Mouse (Mus musculus): ENCODE data around the gene Tmem88.
A peak's percentile ranks its signal among the peaks of the same experiment; 100 is the strongest.

Gene Tmem88

DNA sequence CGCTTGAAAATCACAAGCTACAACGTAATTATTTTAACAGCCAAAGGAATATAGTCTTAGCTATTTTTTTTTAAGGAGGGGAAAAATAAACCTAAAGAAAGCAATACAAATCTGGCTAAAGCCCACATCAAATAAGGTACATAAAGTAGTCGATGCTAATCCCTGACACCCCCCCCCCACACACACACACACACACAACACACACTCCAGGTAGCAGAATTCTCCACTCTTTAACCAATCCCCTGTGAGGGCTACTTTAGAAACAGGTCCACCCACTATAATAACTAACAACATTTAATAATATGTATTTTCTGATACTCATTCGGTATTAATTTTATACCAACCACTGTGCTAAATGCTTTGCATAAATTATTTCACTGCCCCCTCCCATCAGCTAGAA is 18.5 kb upstream of the Tmem88 start:
- no peak for DNase-seq (ENCODE audit: low spot score)

- DNase-seq (ENCODE audit: low spot score), result peak; percentile 71
These were observed 17.8 kb upstream of the Tmem88 start for GRCm38 (mm10) chr11:69415668-69416451.

DNA sequence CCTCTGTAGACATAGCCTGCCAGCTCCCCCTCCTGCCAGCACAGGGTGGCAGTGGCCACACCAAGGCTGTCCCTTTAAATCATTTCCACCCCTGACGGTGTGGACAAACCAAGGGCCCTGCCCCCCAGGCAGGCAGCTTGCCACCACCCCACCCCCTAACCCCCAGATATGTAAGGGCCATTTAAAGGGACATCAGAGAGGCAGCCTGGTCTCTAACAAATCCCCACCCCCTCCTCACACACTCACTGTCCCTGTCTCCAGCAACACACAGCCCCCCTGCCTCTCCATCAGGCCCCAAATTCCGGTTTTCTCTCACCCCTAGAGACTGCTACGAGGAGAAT is 17.3 kb upstream of the Tmem88 start:
- peak; percentile 68 for DNase-seq (ENCODE audit: low spot score)

DNA sequence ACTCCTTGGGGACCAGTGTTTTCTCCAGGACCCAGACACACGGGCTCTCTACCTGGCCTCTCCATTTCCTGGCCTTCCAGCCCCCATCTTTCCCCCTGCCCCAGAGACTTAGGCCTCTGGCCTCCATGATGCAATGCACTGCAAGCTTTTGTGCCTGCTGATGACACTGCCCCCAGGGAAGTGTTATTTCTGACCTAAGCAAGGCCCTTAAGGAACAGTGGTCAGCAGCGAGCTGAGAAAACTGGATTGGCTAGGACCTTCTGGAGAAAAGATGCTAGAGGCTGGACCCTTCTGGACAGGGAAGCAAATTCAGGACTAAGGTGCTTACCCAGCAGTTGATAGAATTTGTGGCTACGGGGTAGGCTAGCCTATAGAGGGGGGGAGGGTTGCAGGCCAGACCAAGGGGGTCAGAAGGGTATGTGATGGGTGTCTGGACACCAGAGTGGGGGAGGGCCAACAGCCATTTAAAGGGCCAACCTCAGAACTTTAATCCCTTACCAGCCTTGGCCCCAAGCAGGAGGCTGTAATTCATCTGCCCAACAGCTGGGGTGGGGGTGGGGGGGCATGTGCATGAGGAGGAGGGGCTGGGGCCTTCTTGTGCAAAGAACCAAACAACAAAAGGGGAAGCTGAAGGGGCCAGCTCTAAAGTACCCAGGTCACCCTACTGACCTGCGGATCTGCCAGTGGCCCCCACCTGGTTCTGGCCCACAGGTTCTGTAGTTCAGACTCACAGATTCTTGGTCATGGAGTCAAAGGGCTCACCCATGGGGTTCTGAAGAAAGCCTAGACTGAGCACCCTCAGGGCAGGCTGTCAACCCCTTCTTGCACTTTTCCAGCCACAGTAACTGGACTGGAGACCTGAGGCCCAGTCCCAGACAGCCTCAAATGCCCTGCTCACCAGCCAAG is 16.6 kb upstream of the Tmem88 start:
- peak; percentile 9 for DNase-seq (ENCODE audit: low spot score)

GRCm38 (mm10) chr11:69413221-69414181 is 15.5 kb upstream of the Tmem88 start, which contains the start of gene Kdm6b:
Gene Kdm6b (minus strand): TSS chr11:69413675.
- DNase-seq (ENCODE audit: low spot score), result peak; percentile 3

- no peak for DNase-seq (ENCODE audit: low spot score)
These were observed 14.5 kb upstream of the Tmem88 start for GRCm38 (mm10) chr11:69412548-69412947.

- peak; percentile 71 for DNase-seq (ENCODE audit: low spot score)
These were observed 13.6 kb upstream of the Tmem88 start for GRCm38 (mm10) chr11:69411538-69412203.

GRCm38 (mm10) chr11:69411073-69411535 is 13.1 kb upstream of the Tmem88 start:
- DNase-seq (ENCODE audit: low spot score), result peak; percentile 93

GRCm38 (mm10) chr11:69410310-69411072 is 12.5 kb upstream of the Tmem88 start:
- DNase-seq (ENCODE audit: low spot score), result no peak

DNA sequence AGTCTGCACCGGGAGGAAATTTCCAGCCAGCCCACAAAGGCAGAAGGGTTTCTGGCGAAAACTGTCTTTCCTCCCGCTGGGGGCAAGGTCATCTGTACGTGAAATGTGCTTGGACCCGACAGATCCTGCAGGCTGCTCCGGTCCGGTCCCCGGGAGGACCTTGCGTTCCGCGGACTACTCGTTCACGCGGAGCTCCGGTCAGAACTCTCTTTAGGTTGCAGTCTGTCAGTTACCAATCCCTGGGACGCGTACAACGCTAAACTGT is 11.9 kb upstream of the Tmem88 start:
- DNase-seq (ENCODE audit: low spot score), result no peak

- DNase-seq (ENCODE audit: low spot score), result peak; percentile 84
These were observed 11.5 kb upstream of the Tmem88 start for GRCm38 (mm10) chr11:69409378-69410044.

DNA sequence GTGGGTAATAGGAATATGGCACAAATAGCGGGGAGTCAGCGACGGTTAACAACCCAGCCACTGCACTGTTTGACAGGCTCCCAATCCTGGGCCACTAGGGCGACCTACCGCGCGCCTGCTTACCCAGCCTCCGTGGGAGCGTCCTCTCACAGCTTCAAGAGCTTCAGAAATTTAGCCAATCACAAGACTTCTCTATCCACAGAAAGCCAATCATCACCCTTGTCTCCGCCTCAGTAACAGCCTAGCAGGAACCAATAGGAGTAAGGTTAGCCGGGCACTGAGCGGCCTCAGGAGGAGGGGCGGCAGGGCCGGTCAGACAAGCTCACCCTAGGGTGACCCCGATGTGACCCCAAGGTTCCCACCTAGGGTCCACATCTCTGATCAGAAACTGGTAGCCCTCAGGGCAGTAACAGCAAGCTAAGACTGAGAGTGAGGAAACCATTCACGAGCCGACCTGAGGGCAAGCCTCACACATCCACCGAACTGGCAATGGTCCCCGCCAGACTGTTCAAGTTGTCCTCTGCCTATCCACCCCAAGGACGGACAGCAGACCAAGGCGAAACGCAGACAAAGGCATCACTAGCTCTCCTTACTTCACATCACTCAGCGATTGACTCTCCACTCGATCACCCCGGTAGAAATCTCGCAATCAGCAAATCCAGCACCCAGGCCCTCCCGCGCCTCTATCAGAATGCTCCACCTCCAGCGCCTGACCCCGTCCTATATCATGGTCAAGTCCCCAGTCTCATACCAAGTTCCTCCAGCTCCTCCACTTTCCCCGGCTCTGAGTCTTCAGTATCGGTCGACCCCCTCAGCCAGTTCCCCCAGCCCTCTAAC is 10.7 kb upstream of the Tmem88 start:
- peak; percentile 73 for DNase-seq (ENCODE audit: low spot score)

GRCm38 (mm10) chr11:69407724-69408004 is 9.6 kb upstream of the Tmem88 start:
- no peak for DNase-seq (ENCODE audit: low spot score)

DNA sequence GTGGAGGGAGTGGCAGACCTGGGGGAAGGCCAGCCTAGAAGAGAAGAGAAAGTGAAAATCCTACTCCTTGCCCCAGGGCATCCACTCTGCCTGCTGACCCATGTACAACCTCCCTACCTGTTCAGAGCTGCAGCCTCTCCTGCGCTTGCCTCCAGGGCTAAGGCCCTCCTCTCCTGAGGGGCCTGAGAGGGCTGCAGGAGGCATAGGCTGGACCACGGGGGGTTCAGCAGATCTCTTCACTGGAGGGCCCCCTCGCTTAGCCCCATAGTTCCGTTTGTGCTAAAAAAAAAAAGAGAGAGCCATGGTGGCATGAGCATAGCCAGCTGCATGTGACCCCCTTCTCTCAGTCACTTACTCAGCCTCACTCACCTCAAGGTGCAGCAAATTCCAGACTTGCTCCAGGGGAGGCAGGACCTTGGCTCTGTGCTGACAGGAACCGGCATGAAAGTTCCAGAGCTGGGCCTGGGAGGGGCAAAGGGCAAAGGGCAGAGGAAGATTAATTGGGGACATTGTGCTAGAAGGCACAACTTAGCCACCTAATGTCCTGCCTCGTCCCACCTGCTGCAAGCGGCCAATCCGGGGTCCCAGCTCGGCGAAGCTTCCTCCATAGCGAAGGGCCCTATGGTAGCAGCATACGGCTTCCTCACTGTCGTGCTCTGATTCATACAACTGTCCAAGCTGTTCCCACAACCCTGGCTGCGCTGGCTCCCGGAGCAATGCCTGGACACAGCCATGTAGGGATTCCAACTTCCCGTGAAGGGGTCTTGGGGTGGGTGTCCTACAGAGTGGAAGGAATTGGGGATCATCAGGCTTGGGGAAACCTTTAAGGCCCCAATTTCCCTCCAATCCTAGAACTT is 9.1 kb upstream of the Tmem88 start:
- peak; percentile 2 for DNase-seq (ENCODE audit: low spot score)

DNA sequence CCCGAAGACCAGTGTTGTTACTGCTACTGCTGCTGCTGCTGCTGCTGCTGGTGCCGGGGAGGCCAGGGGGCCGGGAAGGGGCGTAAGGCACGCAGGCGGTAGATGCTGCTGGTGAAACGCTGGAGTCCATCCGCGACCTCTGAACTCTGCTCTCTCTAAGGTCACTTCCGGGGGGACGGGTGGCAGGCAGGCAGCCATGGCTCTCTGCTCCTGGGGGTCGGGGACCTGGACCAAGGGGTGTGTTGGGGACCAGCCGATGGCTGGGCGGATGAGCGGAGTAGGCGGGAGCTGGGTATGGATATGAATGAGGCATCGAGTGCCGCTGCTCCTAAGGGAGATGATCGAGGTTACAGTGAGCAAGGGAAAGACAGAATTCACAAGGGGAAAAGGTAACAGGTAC is 8.2 kb upstream of the Tmem88 start:
- DNase-seq (ENCODE audit: low spot score), result no peak

DNA sequence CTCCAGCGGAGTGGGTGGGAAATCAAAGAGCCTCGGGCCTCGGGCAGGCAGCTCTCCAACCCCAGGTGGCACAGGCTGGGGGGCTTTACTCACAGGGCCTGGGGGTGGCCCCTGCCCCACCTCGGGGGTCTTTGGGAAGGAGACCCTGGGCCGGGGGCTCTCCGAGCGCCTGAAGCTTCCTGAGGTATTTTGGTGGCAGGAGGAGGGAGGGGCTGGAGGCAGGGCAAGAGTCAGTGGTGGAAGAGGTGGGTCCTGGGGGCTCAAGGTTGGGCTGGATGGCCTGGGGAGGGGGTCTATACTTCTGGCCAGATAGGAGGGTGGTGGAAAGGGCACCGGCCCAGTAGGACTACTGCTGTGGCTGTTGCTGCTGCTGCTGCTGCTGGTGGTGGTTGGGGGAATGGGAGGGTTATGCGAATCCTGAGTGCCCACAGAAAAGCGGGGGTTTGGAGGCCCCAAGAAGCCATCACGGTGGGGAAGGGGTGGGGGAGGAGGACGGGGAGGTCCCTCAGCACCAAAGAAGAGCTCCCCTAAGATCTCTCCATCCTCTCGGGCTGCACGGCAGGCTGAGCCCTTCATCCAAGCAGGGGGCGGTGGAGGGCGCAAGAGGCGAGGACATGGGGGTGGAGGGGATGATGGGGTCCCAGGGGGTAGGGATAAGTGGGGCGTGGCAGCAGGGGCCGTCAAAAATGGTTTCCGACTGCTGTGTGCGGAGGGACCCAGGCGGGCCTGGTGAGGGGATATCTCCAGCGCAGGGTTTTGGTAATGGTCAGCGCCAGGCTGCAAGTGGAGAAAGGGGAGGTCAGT is 7.6 kb upstream of the Tmem88 start:
- DNase-seq (ENCODE audit: low spot score), result no peak

DNA sequence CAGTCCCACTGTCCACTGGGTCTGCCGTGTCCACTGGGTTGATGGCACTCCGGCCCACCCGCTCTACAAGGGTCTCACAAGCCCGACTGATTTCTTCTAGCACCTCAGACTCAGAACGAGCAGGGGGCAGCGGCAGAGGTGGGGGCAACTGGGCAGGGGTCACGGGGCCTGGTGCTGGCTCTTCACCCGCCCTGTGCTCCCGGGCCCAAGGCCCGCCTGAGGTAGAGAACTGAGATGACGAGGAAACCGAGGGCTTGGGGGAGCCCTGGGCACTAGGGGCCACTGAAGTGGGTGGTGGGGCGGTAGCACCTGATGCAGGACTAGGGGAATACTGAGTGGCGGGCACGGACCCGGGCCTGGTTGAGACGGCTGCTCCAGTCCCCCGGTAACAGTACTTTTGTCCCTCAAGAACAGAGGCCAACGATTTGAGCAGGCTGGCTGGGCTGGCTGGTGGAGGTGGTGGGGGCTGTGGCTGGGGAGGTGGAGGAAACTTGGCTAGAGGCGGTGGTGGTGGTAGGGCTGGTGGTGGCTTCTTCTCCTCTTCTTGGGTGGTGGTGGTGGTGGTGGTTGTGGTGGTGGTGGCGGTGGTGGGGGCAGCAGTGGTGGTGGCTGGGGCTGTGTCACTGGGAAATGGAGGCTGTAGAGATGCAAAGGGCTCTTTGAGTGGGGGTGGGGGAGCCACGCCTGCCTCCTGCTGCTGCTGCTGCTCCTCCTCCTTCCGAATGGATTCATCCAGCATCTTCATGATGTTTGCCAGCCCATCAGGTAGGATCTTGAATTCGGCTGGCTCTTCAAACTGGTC is 6.8 kb upstream of the Tmem88 start:
- no peak for DNase-seq (ENCODE audit: low spot score)

Data from ovary, postnatal 36 days (tissue).